Mouse (Mus musculus) small intestine, adult 2 months (tissue): ENCODE measurements at regions not wholly inside any gene's neighbourhood (a gene's known extent, or its start where the extent isn't known, plus 50 kb on each side); places are given as distances from the start of the nearest gene placed in this dataset.
A peak's percentile ranks its signal among the peaks of the same experiment; 100 is the strongest.

Source experiments
- H3K27ac ChIP-seq: fragments of 200-500 bp; 2 replicates; pipeline ENCODE4 v1.5.1; 2012; ENCODE audit warnings: low read depth, low read length, control low read depth, inconsistent platforms; ENCODE audit not compliant: insufficient read depth
- H3K27me3 ChIP-seq: fragments of 200-500 bp; 2 replicates; pipeline ENCODE4 v1.6.1; 2012; ENCODE audit warnings: mild to moderate bottlenecking, moderate library complexity, low read length, inconsistent platforms; ENCODE audit not compliant: control insufficient read depth, insufficient read depth
- H3K36me3 ChIP-seq: fragments of 200-500 bp; 2 replicates; pipeline ENCODE4 v1.6.1; 2012; ENCODE audit warnings: mild to moderate bottlenecking, low read length, control low read depth, inconsistent platforms; ENCODE audit not compliant: control insufficient read depth, insufficient read depth
- H3K4me1 ChIP-seq: fragments of 200-500 bp; 2 replicates; pipeline ENCODE4 v1.6.1; 2012; ENCODE audit warnings: low read length, inconsistent platforms, mixed read lengths; ENCODE audit not compliant: control insufficient read depth, insufficient read depth, insufficient read length
- H3K4me3 ChIP-seq: fragments of 200-500 bp; 2 replicates; pipeline ENCODE4 v1.5.1; 2012; ENCODE audit warnings: low read depth, mild to moderate bottlenecking, control low read depth, inconsistent platforms, low read length, moderate library complexity
- CTCF ChIP-seq: fragments of 200-500 bp; IDR thresholded peaks from 2 replicates; pipeline ENCODE4 v1.5.1; 2012; ENCODE audit warnings: low read depth, mild to moderate bottlenecking, control low read depth, inconsistent platforms, low read length, moderate library complexity, mixed read lengths; ENCODE audit not compliant: insufficient replicate concordance, insufficient read length; ENCODE audit errors: extremely low read depth
- POLR2A ChIP-seq: fragments of 200-500 bp; IDR thresholded peaks from 2 replicates; pipeline ENCODE4 v1.6.1; 2012; ENCODE audit warnings: low read depth, mild to moderate bottlenecking, control low read depth, inconsistent platforms, low read length, moderate library complexity
- WGBS: fragments of 180-500 bp; shearing (Covaris S2); methylation state at CpG from one replicate; pipeline ENCODE4 v1.1.7; 2018; 5-methylcytosine and 5-hydroxymethylcytosine counted together

DNA sequence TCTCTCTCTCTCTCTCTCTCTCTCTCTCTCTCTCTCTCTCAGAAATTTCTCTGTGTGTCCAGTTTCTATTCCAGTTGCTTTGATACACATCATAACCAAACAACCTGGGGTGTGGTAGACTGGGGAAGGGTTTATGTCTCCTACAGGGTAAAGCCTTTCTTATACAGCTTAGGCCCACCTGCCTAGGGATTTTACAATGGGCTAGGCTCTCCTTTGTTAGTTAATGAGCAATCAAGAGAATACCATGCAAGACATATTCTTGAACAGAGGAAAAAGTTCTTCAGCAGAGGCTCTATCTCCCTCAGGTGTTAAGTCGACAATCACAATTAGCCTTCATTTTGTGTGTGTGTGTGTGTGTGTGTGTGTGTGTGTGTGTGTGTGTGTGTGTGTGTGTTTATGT lies 151.0 kb downstream of the Tmx1 start:
- no peak overlapping the region for H3K4me3 ChIP-seq
- 39% methylated on average over 1 of the region's 1 CpGs for whole genome bisulfite sequencing
- no peaks in the 10 kb centered on the region for H3K4me1 ChIP-seq
- H3K27ac ChIP-seq = no peak overlapping the region
- H3K36me3 ChIP-seq = no peaks in the 10 kb centered on the region
- H3K27me3 ChIP-seq = no peaks in the 10 kb centered on the region
- no peak for TF ChIP-seq CTCF
- no peak for TF ChIP-seq POLR2A

DNA sequence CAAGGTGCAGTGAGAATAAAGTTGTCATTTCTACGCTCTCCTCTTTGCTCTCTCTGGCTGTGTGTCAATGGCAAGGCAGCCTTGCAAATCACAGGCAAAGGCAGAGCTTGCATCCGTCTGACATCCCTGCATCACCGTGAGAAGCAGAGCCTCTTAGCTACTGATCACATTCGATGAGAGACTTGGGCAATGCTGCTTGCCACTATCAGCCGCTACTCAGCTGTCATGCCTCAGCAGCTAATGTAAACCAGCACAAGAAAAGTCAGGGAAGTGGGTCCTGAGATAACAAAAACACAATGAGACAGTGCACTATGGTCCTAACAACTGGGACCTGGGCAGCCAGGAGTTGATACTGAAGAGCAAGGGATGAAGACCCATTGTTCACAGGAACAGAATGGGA lies 155.8 kb downstream of the Tmx1 start:
- H3K4me3 ChIP-seq = no peak overlapping the region
- H3K27me3 ChIP-seq = no peaks in the 10 kb centered on the region
- no peaks in the 10 kb centered on the region for H3K4me1 ChIP-seq
- TF ChIP-seq CTCF (no peak), POLR2A (no peak)
- H3K27ac ChIP-seq = no peak overlapping the region
- 72% methylated on average over 5 of the region's 5 CpGs for whole genome bisulfite sequencing
- H3K36me3 ChIP-seq = no peaks in the 10 kb centered on the region

DNA sequence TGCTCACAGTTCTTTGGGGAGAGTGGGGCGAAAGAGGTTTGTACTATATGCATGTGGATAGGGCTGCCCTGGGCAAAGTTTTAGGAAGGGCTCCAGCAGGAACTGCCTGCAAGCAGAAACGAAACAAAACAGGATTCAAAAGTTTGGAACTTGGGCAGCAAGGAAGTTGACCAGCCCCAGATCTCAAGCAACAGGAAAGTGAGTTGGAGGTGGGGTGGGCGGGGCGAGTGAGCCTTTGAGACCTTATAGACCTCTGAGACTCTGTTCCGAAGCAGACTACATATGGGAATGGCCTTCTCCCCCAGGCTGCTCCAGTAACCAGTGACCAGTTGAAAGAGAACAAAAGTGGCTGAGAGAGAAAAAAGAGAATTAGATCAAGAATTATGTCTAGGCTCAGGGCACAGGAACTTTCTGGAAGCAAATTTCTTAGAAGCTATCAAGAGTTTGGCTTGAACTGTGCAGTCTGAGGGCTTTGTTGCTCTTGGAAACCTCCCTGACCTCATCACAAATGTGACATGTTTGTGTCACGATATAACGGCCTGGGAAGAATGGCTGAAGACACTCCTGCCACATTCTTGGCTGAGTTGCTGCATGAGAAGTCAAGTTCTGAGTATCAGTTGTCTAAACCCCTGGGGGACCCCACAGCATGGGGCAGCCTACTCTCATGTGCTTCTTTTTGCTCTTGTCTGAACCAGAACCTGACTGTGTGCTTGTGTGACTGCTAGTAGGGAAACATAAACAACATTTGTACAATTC lies 156.4 kb downstream of the Tmx1 start:
- H3K36me3 ChIP-seq = no peaks in the 10 kb centered on the region
- no peaks in the 10 kb centered on the region for H3K27me3 ChIP-seq
- 65% methylated on average over 7 of the region's 7 CpGs for WGBS
- no peak overlapping the region for H3K4me3 ChIP-seq
- no peak overlapping the region for H3K27ac ChIP-seq
- no peak for TF ChIP-seq POLR2A
- no peak for TF ChIP-seq CTCF
- no peaks in the 10 kb centered on the region for H3K4me1 ChIP-seq

DNA sequence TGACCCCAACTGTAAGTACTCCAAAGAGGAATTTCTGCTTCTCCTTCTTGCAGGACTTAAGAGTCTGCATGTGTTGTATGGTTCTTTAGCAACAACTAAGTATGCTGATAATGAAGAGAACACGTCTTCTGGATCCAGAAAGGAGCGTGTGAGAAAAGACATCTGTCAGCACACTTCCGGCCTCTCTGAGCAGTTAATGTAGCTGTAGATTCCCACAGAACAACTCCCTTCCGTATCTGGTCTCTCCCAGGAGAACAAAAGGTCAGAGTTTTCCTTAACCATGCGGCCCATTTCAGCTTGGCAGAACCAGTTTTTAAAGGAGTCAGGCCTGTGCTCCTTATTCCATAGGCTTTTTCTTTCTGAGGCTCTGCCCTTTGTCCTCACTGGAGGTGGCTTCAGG lies 159.0 kb downstream of the Tmx1 start:
- WGBS = 73% methylated on average over 5 of the region's 5 CpGs
- H3K36me3 ChIP-seq = no peaks in the 10 kb centered on the region
- TF ChIP-seq CTCF (no peak), POLR2A (no peak)

DNA sequence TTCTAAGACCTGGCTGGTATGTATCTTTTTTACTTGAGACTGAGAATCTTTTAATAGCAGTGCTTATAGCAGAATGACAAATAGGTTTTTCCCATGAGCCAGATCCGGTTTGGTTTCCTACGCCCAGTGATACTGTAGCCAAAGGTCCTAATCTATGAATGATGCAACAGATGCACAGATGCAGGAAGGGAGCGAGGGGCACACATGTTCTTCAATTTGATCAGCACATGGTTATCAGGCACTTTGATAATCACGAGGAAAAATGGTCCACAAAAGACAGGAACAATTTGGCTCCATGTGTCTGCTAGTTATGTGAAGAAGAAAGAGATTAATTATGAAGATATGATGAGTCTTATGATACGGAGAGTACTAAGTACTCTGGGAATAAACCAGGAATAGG lies 160.3 kb downstream of the Tmx1 start:
- H3K4me1 ChIP-seq = no peaks in the 10 kb centered on the region
- no peak overlapping the region for H3K4me3 ChIP-seq
- 62% methylated on average over 5 of the region's 5 CpGs for WGBS
- H3K27ac ChIP-seq = no peak overlapping the region
- H3K27me3 ChIP-seq = no peaks in the 10 kb centered on the region
- no peaks in the 10 kb centered on the region for H3K36me3 ChIP-seq
- TF ChIP-seq POLR2A = no peak
- no peak for TF ChIP-seq CTCF

More for the DNA sequence above, 159.0 kb downstream of the Tmx1 start:
- Histone ChIP-seq H3K4me1 (no peaks in the 10 kb centered on the region), H3K4me3 (no peak overlapping the region), H3K27me3 (no peaks in the 10 kb centered on the region), H3K27ac (0 out of 2 replicates have a peak overlapping the region, but pooled peaks have one; percentile 1)

DNA sequence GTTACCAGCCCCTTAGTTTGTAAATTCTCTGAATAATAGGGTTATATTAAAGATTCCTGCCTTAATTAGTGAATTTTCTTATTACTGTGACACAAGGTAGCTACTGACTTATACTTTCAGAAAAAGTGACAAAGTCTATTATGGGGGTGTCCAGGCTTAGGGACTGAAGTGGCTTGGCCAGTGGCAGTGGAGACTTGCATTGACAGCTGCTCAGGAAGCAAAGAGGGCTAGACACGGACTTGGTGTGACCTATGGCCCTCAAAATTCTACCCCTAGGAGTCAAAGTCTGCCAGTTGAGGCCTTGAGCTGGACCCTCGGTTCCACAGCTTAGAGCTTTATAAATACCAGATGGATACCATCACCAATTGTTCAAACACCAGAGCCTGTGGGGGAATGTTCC lies 161.2 kb downstream of the Tmx1 start:
- Histone ChIP-seq H3K27me3 (no peaks in the 10 kb centered on the region), H3K4me1 (no peaks in the 10 kb centered on the region), H3K4me3 (no peak overlapping the region), H3K36me3 (no peaks in the 10 kb centered on the region), H3K27ac (no peak overlapping the region)
- no peak for TF ChIP-seq POLR2A
- no peak for TF ChIP-seq CTCF
- 55% methylated on average over 2 of the region's 2 CpGs for WGBS

DNA sequence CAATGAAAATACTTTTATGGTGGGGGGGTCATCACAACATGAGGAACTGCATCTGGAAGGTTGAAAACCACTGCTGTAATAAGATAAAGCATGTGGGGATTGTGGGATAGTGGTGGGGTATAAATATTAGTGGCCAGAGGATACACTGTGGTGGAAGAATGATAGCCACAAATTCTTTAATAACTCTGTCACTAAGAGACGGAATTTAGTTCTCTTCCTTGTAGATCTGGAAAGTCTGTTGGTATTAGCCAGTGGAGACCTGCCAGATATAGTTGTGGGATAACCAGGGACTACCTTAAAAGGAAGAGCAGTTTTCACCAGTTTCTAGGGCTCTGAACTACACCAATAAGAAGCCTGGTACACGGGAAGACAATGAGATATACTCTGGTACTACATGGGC lies 161.8 kb downstream of the Tmx1 start:
- WGBS = 76% methylated on average over 2 of the region's 2 CpGs
- Histone ChIP-seq H3K27me3 (no peaks in the 10 kb centered on the region), H3K4me1 (no peaks in the 10 kb centered on the region), H3K4me3 (no peak overlapping the region), H3K36me3 (no peaks in the 10 kb centered on the region), H3K27ac (no peak overlapping the region)
- TF ChIP-seq CTCF (no peak), POLR2A (no peak)

DNA sequence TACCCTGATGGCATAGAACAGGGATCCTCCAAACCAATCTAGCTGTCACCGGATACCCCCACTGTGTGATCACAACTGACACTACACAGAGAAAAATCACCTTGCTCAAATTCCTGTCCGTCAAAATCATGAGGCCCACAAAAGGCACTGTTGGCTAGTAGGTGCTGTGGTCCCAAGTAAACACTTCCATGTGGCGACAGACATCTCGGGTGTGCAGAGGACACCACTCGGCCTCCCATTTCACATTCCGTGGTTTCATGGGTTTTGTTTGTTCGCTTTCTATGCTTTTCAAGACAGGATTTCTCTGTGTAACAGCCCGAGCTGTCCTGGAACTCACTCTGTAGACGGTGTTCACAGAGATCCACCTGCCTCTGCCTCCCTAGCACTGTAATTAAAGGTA lies 162.2 kb downstream of the Tmx1 start:
- H3K27me3 ChIP-seq = no peaks in the 10 kb centered on the region
- H3K36me3 ChIP-seq = no peaks in the 10 kb centered on the region
- no peaks in the 10 kb centered on the region for H3K4me1 ChIP-seq
- 92% methylated on average over 9 of the region's 9 CpGs for WGBS
- TF ChIP-seq CTCF (no peak), POLR2A (no peak)
- no peak overlapping the region for H3K27ac ChIP-seq
- H3K4me3 ChIP-seq = no peak overlapping the region
